In the genomic region with DNA sequence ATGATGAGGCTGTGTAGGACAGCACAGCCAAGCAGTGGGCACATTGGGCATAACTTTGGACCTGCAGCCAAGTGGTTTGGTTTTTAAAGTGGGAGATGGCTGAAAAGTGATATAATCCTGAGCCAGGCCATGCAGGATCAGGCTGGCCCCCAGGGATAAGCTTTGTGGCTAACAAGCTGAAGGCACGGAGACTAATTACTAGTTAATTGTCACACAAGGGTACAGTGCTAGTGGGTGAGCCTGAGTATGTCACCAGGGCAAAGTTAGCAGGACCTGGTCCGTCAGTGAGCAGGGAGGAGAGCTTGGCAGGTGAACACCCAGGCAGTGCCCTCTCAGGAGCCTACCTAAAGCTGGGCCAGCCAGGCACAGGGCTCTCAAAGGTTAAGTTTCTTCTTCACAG, we compare ENCODE assay signal across 17 mouse cellular contexts.
DNase-seq lines count a peak whose midpoint lies in the region; ATAC-seq and TF ChIP-seq lines count a peak whose summit lies in the region.
"Had no signal": no experiment of that assay in that cellular context is flagged by ENCODE, and none has a peak within 500 bp of the region (broad histone marks: within the 10 kb centered on the region; RNA-seq: fewer than 3 reads in every experiment).

No protein-coding gene starts in this region.

- H3K9me3 ChIP-seq in liver, embryonic 16.5 days (replicated peaks; ENCODE audit: control insufficient read depth, low read length), result no peaks in the 10 kb centered on the region
- H3K9me3 ChIP-seq: embryonic facial prominence, embryonic 10.5 days; embryonic facial prominence, embryonic 12.5 days; forebrain, embryonic 13.5 days; forebrain, embryonic 15.5 days had no signal

- no peak overlapping the region for H3K9ac ChIP-seq in liver, embryonic 16.5 days (ENCODE audit: low read depth, low read length)
- H3K9ac ChIP-seq: embryonic facial prominence, embryonic 12.5 days; forebrain, embryonic 13.5 days; forebrain, embryonic 15.5 days had no signal

- H3K4me2 ChIP-seq in liver, embryonic 16.5 days (ENCODE audit: low read depth, low read length), result no peak overlapping the region
- H3K4me2 ChIP-seq: embryonic facial prominence, embryonic 12.5 days; forebrain, embryonic 13.5 days; forebrain, embryonic 15.5 days had no signal

- DNase-seq in liver, result no peak
- DNase-seq in spleen, adult 2 months (ENCODE audit: low read depth in 1 of 2, low spot score in 2 of 2), result no peak
- no peak for DNase-seq in spleen, postnatal 36 days (ENCODE audit: low spot score in 2 of 2)
- DNase-seq in thymus, adult 2 months, result no peak
- no peak for DNase-seq in thymus, postnatal 25 days
- no peak for DNase-seq in lung, postnatal 10 days
- DNase-seq: adrenal gland, adult 2 months; adrenal gland, postnatal 10 days; adrenal gland, postnatal 25 days; cerebellum, adult 11-12 months; cerebellum, adult 2 months had no signal

- H3K36me3 ChIP-seq in liver, embryonic 16.5 days (ENCODE audit: control insufficient read depth, insufficient read depth), result no peaks in the 10 kb centered on the region
- no peaks in the 10 kb centered on the region for H3K36me3 ChIP-seq in spleen, adult 2 months (ENCODE audit: control insufficient read depth, insufficient read depth, low read length)
- no peaks in the 10 kb centered on the region for H3K36me3 ChIP-seq in thymus, adult 2 months (ENCODE audit: control insufficient read depth, insufficient read depth, low read length)
- H3K36me3 ChIP-seq: embryonic facial prominence, embryonic 10.5 days; embryonic facial prominence, embryonic 12.5 days; forebrain, embryonic 15.5 days had no signal

- no peak for TF ChIP-seq POLR2A in spleen, adult 2 months (IDR thresholded peaks at IDR 0.05; ENCODE audit: low read depth, low read length)
- no peak for TF ChIP-seq POLR2A in thymus, adult 2 months (IDR thresholded peaks at IDR 0.05; ENCODE audit: control insufficient read depth, extremely low read depth, insufficient read depth, low read length, poor library complexity)

- H3K4me3 ChIP-seq in liver, embryonic 16.5 days (ENCODE audit: low read depth, low read length), result no peak overlapping the region
- H3K4me3 ChIP-seq in spleen, adult 2 months (ENCODE audit: extremely low read depth, insufficient read depth, insufficient read length), result no peak overlapping the region
- H3K4me3 ChIP-seq in thymus, adult 2 months (ENCODE audit: control insufficient read depth, insufficient read depth, low read length), result no peak overlapping the region
- H3K4me3 ChIP-seq: embryonic facial prominence, embryonic 10.5 days; embryonic facial prominence, embryonic 12.5 days; forebrain, embryonic 13.5 days; forebrain, embryonic 15.5 days had no signal

- H3K27ac ChIP-seq in liver, embryonic 16.5 days (ENCODE audit: low read length), result peak overlapping the region; percentile 37; the same call in 1 of the 2 replicates
- H3K27ac ChIP-seq in spleen, adult 2 months (ENCODE audit: insufficient read depth, low read length), result peak overlapping the region; percentile 74
- peak overlapping the region; percentile 76 for H3K27ac ChIP-seq in thymus, adult 2 months (ENCODE audit: control insufficient read depth, insufficient read depth, low read length)
- H3K27ac ChIP-seq: embryonic facial prominence, embryonic 10.5 days; embryonic facial prominence, embryonic 12.5 days; forebrain, embryonic 13.5 days; forebrain, embryonic 15.5 days had no signal

- no peak for TF ChIP-seq CTCF in spleen, adult 2 months (IDR thresholded peaks at IDR 0.05; ENCODE audit: extremely low read depth, insufficient read depth, insufficient read length, insufficient replicate concordance)
- no peak for TF ChIP-seq CTCF in thymus, adult 2 months (IDR thresholded peaks at IDR 0.05; ENCODE audit: borderline replicate concordance, control insufficient read depth, extremely low read depth, insufficient read depth, low read length, poor library complexity)

- H3K4me1 ChIP-seq in liver, embryonic 16.5 days (ENCODE audit: control insufficient read depth, low read depth, low read length), result no peaks in the 10 kb centered on the region; the same call in 1 of the 2 replicates
- H3K4me1 ChIP-seq in spleen, adult 2 months (ENCODE audit: control insufficient read depth, insufficient read depth, insufficient read length), result peaks cover 50% of the 10 kb centered on the region; the same call in 1 of the 2 replicates
- H3K4me1 ChIP-seq in thymus, adult 2 months (replicated peaks; ENCODE audit: control insufficient read depth, insufficient read depth, low read length), result peaks cover 45% of the 10 kb centered on the region
- H3K4me1 ChIP-seq: embryonic facial prominence, embryonic 12.5 days had no signal

- WGBS in liver, embryonic 16.5 days (ENCODE audit: insufficient replicate concordance), result 35% methylated on average over 2 of the region's 2 CpGs
- 40% methylated on average over 2 of the region's 2 CpGs for WGBS in spleen, adult 2 months
- WGBS in thymus, adult 2 months, result 84% methylated on average over 2 of the region's 2 CpGs

- no peaks in the 10 kb centered on the region for H3K27me3 ChIP-seq in liver, embryonic 16.5 days (ENCODE audit: control insufficient read depth, insufficient read depth, low read depth, low read length)
- H3K27me3 ChIP-seq in spleen, adult 2 months (ENCODE audit: control insufficient read depth, insufficient read depth, low read length), result no peaks in the 10 kb centered on the region
- no peaks in the 10 kb centered on the region for H3K27me3 ChIP-seq in thymus, adult 2 months (ENCODE audit: control insufficient read depth, insufficient read depth, low read length)
- H3K27me3 ChIP-seq: embryonic facial prominence, embryonic 12.5 days; forebrain, embryonic 13.5 days; forebrain, embryonic 15.5 days had no signal

- no peak for ATAC-seq in liver, embryonic 16.5 days (ENCODE audit: low read depth)
- 0 out of 2 replicates have a peak, but pooled peaks have one; percentile 8 for ATAC-seq in megakaryocyte-erythroid progenitor cell, adult 5-6 weeks (replicated peaks; ENCODE audit: low FRiP score, low TSS enrichment, poor library complexity, severe bottlenecking)
- ATAC-seq: forebrain, embryonic 13.5 days; forebrain, embryonic 15.5 days had no signal
